Mouse (Mus musculus) erythroblast, embryonic 14.5 days (primary cell): ENCODE measurements around the gene Patj.
"Not testable (repeated sequence)": the region's sequence is repeated elsewhere in the genome, so short reads cannot be mapped to it uniquely, and the experiment has no call there.

Experiments used
- GATA1 ChIP-seq: IDR thresholded peaks from 2 replicates; pipeline ENCODE4 v1.6.1; 2012; ENCODE audit warnings: low read length, inconsistent platforms, mixed read lengths
- TAL1 ChIP-seq: IDR thresholded peaks from 3 replicates; pipeline ENCODE4 v1.6.1; 2012; ENCODE audit warnings: low read length, inconsistent platforms, mixed read lengths

DNA sequence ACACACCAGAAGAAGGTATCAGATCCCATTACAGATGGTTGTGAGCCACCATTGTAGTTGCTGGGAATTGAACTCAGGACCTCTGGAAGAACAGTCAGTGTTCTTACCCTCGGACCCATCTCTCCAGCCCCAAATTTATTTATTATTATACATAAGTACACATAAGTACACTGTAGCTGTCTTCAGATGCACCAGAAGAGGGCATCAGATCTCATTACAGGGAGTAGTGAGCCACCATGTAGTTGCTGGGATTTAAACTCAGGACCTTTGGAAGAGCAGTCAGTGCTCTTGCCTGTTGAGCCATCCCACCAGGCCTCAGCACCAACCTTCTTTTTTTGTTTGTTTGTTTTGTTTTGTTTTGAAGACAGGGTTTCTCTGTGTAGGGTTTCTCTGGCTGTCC is 329.1 kb downstream of the Patj start:
- not testable (repeated sequence) for TF ChIP-seq GATA1, TAL1
